8 mouse cellular contexts compared by ENCODE assay signal in the genomic region with DNA sequence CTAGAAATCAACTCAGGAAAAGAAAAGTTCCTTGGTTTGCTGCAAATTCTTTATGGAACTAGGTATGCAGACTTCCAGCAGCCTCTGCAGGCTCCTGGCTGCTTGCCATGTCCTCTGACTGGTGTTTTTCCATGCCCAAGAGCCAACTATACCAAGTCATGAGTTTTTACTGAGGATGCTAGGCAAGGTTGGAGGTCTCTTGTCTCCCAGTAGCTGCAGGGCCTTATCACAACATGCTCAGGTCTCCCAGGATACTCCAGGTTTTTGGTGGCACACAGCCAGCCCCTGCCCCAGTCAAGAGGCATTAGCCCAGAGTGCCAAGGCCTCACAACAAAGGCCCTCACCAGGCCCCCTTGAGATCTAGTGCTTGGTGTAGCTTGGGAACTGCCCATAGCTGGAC.
DNase-seq lines count a peak whose midpoint lies in the region; ATAC-seq lines count a peak whose summit lies in the region.
"Had no signal": no experiment of that assay in that cellular context is flagged by ENCODE, and none has a peak within 500 bp of the region (broad histone marks: within the 10 kb centered on the region; RNA-seq: fewer than 3 reads in every experiment).

No protein-coding gene starts in this region.

- ATAC-seq in midbrain, embryonic 15.5 days (replicated peaks) = no peak

- peak; percentile 2 for DNase-seq in right cerebral cortex, postnatal 14 days
- no peak for DNase-seq in right cerebral cortex, postnatal 36 days (ENCODE audit: low spot score in 2 of 2)
- peak; percentile 18 to 39 for DNase-seq in cerebellum, adult 18-20 months
- peak; percentile 13 for DNase-seq in kidney, adult 9 months
- no peak for DNase-seq in urinary bladder, postnatal 25 days (ENCODE audit: low spot score)
- no peak for DNase-seq in retina, postnatal 1 day

- H3K27ac ChIP-seq in midbrain, embryonic 15.5 days = no peak overlapping the region
- H3K27ac ChIP-seq: neural tube, embryonic 12.5 days had no signal

- no peak overlapping the region for H3K4me3 ChIP-seq in midbrain, embryonic 15.5 days
- H3K4me3 ChIP-seq: neural tube, embryonic 12.5 days had no signal

- H3K9me3 ChIP-seq in midbrain, embryonic 15.5 days = no peaks in the 10 kb centered on the region
- H3K9me3 ChIP-seq: neural tube, embryonic 12.5 days had no signal

- no peaks in the 10 kb centered on the region for H3K4me1 ChIP-seq in midbrain, embryonic 15.5 days
- H3K4me1 ChIP-seq: neural tube, embryonic 12.5 days had no signal

- H3K9ac ChIP-seq in midbrain, embryonic 15.5 days = no peak overlapping the region
- H3K9ac ChIP-seq: neural tube, embryonic 12.5 days had no signal

- H3K36me3 ChIP-seq in midbrain, embryonic 15.5 days (replicated peaks) = no peaks in the 10 kb centered on the region
- H3K36me3 ChIP-seq: neural tube, embryonic 12.5 days had no signal

- no peak overlapping the region for H3K4me2 ChIP-seq in midbrain, embryonic 15.5 days
- H3K4me2 ChIP-seq: neural tube, embryonic 12.5 days had no signal

- H3K27me3 ChIP-seq in midbrain, embryonic 15.5 days (replicated peaks) = no peaks in the 10 kb centered on the region
- H3K27me3 ChIP-seq: neural tube, embryonic 12.5 days had no signal

Comparison
In these comparisons a context has a peak if more than half of its experiments do, and no peak if none do; other contexts are left out.
1. DNase-seq: peak in right cerebral cortex, postnatal 14 days (single experiment), cerebellum, adult 18-20 months (2 of 2) and kidney, adult 9 months (single experiment); none in right cerebral cortex, postnatal 36 days (0 of 2), urinary bladder, postnatal 25 days (single experiment) and retina, postnatal 1 day (single experiment).